Mouse (Mus musculus) testis, adult 2 months (tissue): Measurements from ENCODE around the gene Prkd3.

Source experiments
- CTCF ChIP-seq: fragments of 200-500 bp; IDR thresholded peaks from 2 replicates; pipeline ENCODE4 v1.5.1; 2012; ENCODE audit warnings: low read depth, mild to moderate bottlenecking, inconsistent platforms, low read length, moderate library complexity; ENCODE audit not compliant: control insufficient read depth, insufficient read depth, insufficient replicate concordance
- POLR2A ChIP-seq: fragments of 200-500 bp; IDR thresholded peaks from 2 replicates; pipeline ENCODE4 v1.6.1; 2012; ENCODE audit warnings: low read depth, mild to moderate bottlenecking, inconsistent platforms, low read length, moderate library complexity; ENCODE audit not compliant: control insufficient read depth

- TF ChIP-seq CTCF = no peak
- no peak for TF ChIP-seq POLR2A
Observed at GRCm38 (mm10) chr17:79014911-79015685, 5.5 kb downstream of the Prkd3 start.
